Mouse (Mus musculus): Measurements from ENCODE around the gene Pygo1.

GRCm38 (mm10) chr9:72892761-72893160, 32.7 kb upstream of the Pygo1 start:
- no peak for TF ChIP-seq ZC3H11A (IDR thresholded peaks at IDR 0.05; ENCODE audit: low read depth, low read length)
- no peak for TF ChIP-seq MYC (IDR thresholded peaks at IDR 0.05; ENCODE audit: low read depth, low read length)
- TF ChIP-seq CTCF (conservative IDR thresholded peaks at IDR 0.05 in 1 of 2, IDR thresholded peaks at IDR 0.05 in 1 of 2; ENCODE audit: low read depth in 2 of 2, low read length in 2 of 2), result no peak
